Mouse (Mus musculus) WW6 (cell line): ENCODE measurements around the gene Stk10.

ENCODE experiments used
- DNase-seq: peaks from one replicate; pipeline ENCODE4 v3.0.0-alpha.2; 2013; ENCODE audit warnings: low read depth, low spot score

Gene Stk10

DNA sequence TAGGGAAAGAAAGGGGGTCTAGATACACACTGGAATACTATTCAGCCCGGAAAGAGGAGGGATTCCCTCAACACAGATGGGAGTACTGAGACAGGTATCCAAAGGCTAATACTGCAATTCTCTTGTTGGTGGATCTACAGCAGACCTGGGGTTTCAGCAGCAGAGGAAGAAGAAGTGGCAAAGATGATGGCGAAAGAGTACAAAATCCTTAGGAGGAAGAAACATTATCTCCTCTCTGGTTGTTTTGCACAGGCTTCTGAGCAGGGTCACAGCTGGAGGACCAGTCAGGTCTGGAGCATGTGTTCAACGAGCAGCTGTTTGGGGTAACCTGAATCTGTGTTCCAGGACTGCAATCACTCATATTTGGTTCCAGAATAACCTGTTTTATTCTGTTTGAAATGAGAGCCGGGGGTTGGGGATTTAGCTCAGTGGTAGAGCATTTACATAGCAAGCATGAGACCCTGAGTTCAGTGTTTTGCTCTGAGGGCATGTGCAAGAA, 96.7 kb downstream of the Stk10 start:
- DNase-seq: no peak

DNA sequence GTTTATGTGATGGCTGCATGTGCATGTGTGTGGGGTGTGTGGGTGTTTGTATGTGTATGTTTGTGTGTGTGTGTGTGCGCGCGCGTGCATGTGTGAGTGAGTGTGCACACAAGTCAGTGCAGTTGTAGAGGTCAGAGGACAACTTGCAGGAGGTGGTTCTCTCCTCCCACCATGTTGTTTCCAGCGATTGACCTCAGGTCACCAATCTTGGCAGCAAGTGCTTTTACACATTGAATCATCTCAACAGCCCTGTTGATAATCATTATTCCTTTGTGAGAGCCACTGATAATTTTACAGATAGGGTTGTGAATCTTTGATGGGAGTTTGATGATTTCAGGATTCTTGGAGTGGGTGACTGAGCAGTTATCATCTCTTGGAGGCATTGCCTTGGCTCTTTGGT, 99.6 kb downstream of the Stk10 start:
- no peak for DNase-seq

DNA sequence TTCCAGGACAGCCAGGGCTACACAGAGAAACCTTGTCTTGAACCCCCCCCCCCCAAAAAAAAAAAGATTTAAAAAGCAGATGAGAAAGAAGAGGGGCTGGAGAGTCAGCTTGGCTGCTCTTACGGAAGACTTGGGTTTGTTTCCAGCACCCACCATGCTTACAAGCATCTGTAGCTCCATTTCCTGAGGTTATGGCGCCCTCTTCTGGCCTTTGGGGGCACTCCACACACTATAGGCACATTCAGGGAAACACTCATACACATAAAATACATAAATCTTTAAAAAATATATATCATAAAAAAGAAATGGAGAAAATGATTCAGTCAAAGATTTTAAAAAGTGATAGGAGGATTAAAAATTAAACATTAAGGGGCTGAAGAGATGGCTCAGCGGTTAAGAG, 100.4 kb downstream of the Stk10 start:
- no peak for DNase-seq

DNA sequence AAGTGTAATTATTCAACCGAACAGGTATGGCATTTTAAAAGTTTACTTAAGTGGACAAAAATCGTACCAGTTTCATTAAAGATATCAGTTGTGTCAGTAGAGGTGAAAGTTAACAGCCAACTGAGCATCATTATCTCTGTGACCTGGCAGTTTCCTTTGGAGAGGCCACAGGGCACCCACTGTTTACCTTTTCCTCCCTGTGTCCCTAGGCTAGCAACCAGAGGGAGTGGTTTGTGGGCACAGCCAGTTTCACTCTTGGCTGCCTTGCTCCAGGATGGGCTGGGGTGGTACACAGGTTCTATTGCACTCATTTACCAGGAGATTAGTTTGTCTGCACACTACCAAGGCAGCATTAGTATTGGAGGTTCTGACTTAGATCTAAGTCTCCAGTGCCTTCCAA, 101.0 kb downstream of the Stk10 start:
- DNase-seq: no peak

DNA sequence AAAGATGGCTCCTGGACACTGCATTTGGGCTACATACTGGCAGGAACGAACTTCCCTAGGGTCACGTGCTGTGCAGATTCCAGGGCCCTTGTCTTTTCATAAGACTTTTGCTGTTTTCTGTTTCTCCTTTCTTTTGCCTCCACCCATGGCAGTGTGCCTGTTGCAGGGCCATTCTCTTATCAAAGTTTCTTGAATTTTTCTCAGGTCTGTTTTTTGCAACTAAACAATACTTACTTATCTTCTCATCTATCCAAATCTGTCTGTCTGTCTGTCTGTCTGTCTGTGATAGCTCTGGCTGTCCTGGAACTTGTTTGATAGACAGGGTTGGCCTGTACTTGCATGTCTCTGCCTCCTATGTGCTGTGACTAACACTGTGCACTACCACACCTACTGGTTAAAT, 101.7 kb downstream of the Stk10 start:
- no peak for DNase-seq

DNA sequence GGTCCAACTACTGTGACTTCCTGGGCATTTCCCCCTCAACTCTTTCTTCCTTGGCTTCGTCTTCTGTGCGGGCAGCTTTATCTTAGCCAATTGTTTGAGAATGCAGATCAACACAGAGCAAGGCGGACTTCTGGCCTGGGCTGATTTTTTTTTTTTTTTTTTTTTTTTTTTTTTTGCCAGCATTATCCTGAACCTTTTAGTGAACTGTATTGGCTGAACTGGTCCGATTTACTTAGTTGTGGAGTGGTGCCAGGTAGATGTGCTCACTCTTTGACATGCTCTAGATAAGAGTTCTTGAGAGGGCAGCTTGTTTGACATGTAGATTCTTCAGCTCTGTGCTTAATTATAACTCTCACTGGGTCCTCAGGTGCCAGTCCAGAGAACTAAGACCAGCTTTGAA, 103.2 kb downstream of the Stk10 start:
- DNase-seq: no peak

DNA sequence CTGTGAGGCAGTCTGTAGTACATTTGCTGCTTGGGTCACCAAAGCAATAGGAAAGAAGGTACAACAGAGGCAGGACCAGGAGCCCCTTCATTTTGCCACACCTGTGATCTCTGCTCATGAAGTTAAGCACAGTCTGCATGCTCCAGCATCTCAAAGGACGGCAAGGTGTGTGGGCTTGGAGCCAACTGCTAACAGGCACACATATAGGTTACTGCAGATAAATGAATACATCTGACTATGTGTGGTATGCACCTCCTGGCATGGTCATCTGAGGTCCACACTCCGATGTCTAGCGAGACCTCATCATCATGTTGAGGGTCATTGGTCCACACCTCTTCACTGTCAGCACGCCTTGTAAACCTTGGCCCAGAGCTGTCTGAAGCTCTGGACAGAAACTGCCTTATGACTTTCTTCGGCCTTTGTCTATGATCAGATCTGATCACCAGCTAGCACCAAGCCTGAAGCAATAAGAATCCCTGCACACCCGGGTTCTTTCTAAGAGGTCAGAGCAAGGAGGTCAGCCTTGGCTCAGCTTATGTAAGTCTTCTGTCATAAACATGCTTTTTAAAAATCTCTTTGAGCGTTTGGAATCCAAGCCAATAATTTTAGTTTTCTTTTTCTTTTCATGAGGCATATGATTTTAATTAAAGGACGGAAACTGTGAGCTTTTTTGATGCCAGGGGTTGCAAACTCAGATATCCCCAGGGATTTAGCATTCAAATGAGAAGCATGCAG, 105.6 kb downstream of the Stk10 start:
- no peak for DNase-seq

DNA sequence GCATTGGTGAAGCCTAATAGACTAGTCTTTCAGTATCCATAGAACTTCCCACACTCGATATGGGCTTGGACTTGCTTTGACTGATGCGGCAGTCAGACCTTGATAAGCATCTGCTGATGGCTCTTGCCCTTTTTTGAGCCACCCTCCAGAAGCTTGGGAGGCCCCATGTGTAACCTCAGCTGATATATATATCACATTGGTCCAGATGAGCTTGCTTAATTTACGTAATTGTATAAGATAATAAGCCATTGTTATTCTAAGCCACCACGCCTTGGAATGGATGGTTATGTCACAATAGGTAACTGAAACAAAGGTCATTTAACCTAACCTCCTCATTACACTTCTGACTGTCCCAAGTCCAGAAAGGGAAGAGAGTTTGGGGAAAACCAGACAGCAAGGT, 107.5 kb downstream of the Stk10 start:
- no peak for DNase-seq

DNA sequence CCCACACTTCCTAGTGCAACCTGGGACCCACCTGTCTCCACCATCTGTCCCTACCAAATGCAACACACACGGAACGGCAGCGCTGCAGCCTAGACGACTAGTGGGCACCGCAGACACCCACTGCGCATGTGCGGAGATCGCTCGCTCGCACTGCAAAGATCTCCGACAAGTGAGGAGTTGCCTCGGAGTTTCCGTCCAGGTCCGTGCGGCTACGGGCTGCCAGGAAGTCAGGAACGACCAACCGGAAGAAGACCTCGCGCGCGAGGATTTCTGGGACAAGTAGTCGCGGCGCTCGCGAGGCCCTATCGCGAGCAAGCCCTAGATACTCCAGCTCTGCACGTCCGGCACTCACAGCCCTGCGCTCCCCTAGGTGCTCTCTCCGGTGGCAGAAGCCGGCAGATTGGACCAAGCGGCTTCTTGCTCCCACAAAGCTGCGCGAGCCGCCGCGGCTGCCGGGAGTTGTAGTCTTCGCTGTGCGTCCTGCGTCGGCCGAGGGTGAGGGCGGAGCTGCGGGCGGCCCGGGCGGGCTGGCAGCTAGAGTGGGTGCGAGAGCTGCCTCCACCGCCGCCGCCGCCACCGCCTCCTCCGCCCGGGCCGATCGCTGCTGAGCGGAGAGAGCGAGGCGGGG, 109.3 kb downstream of the Stk10 start, which contains the start of gene Fbxw11:
Gene Fbxw11, plus strand, starts transcription at position 476 of the 628 bp plus-strand sequence.
- DNase-seq: peak; percentile 99

DNA sequence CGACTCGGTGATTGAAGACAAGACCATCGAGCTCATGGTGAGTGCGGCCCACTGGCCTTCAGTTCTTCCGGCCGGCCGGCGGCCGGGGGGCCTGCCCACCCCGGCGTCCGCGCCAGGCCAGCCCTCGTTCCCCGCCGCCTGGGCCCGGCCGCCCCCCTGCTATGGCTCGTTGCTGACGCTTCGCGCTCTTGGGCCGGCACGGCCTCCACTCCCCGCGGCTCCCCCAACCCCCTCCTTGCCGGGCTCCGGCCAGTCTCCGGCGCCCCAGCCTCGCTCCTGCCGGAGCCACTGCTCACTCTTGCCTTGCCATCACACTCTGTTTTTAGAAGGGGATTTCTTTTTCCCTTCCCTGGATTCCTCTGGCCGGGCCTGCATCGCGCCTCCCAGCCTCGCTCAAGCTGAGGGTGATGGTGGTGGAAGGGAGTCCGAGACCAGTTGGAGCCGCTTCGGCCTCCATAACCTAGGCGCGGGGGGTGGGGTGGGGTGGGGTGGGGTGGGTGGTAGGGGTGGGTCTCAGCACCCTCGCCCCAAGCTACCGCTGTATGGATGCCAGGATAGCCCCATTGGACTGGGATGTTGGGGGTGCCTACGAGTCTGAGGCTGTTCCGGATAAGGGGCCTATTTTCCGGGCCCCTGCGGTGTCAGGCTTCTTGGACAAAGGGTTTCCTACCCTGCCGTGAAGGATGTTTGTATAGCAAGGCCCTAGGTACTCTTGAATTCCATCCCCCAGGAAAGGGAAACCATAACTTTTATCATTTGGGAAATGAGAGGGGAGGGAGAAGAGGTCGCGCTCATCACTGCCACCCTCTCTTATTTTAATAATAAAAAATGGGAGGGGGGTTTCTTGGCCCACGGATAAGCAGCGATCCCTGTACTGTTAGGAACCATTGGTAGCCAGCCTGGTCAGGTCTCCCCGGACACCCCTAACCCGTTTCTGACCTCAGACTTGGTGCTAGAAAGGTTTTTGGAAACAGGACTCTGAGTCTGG, 110.1 kb downstream of the Stk10 start:
- no peak for DNase-seq

DNA sequence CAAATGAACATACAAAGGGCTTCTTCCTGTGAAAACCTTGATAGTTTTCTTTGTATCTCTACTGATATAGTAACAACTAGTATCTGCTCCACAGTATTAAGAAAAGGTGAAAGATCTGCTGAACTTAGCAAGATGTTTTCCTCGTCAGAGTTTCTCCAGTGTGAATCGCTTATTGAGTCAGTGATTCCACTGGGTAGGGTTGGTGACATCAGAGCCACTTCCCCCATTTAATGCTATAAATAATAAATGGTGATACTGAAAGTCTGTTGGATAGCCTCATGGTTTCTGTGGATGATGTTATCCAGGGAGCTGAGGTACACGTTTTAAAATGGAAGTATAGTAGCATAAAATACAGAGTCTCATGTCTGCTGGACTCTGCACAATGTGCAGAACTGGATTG, 110.9 kb downstream of the Stk10 start:
- DNase-seq: no peak

DNA sequence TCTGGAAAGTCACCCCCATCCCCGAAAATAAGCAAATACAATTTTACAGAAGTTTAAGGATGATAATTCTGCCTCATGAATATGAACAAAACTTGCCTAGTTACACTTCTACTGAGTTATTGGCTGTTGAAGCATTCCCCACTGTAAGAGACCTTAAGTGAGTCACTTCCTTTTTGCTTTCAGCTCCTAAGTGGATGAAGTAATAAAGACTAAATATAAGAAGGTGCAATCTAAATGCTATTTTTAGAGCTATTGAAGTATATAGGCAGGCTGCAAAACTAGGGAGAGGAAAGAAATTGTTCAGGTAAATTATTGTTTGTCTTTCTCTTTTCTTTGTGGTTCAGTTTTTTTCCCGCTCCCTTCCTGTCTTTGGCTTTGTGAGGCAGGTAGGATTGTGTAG, 114.2 kb downstream of the Stk10 start:
- DNase-seq: no peak

DNA sequence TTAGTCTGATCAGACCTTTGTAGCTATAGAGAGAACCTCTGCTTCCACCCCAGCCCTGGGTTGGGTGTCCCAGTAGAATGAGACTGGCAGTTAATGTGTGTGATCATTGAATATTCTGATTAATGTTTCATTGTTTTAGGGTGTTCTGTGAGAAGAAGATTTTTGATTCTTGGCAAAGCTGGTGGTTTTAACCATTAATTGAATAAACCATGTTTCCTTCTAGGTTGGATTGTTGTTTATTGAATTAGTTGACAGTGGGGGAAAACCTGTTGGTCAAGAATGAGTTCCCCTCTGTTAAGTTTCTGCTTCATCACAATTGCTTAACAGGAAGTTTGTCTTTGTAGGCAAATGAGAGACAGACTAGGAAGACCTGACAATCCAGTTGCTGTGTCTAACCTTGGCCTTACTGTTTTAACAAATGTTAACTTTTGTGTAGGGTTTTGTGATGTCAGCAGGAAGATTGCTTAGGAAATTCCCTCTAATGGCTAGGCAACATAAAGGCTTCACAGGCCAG, 117.2 kb downstream of the Stk10 start:
- DNase-seq: no peak

DNA sequence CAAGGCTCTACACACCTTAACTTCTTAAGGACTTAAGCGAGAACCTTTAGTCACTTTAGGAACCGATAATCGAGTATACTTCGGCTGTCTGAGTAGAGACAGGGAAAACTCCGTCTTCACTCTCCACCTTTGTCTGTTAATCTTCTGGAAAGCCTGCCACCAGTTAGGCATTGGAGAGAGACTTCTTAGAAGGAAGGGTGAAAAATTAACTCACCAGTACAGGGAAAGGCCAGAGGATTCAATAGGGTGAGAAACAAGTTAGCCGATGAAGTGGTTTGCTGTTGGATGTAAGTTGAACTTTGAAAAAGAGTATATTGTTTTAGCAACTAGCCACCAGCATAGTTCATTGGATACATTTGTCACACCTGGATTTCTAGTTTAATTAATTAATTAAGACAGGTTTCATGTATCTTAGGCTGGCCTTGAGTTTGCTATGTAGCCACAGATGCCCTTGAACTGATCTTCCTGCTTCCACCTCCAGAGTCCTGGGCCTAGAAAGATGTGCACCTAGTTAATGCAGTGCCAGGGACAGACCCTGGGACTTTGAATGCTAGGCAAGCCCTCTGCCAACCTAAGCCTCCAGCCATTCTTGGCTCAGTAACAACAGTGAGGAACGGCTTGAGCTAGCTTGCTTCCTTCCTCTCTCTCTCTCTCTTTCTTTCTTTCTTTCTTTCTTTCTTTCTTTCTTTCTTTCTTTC, 117.9 kb downstream of the Stk10 start:
- no peak for DNase-seq

DNA sequence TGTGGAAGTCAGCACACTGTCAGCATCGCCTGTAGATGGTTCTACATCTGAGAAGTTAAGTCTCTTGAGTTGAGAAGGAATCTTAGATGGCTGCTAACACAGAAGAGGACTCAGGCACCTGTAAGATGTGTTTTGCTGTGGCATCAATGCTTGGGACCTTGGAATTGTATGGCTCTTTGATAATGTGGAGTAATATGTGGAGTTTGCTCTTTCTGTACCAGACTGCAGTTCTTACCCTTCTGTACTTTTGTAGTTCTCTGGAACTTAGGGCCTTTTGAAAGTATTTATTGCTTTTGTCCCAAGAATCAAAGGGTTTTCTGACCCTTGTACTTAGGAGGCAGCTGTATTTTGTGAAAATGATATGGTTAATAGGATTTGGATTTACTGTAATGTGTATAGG, 118.6 kb downstream of the Stk10 start:
- DNase-seq: no peak

DNA sequence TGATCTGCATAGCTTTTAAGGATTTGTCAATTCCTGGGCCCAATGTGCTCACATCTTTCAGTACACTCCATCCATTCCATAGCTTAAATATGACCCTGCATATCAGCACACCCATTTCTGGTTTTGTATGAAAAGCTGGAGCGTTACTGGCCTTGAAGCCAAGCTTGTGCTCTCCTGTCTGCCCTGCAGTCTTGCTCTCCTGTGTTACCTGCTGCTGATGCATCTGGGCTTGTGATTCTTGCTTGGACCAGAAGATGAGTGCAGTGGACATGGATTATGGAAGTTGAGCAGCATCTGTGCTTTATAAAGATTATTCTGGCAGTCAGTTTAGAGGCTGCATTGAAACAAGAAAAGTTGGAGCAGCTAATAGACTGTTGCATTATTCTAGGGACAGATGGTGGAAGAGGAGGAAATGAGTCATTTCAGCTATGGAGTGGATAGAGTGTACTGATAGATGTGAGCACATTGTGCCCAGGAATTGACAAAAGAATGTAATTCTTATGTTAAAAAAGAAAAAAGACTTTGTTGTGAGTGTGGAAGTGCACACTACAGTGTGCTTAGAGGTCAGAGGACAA, 129.1 kb downstream of the Stk10 start:
- DNase-seq: no peak

DNA sequence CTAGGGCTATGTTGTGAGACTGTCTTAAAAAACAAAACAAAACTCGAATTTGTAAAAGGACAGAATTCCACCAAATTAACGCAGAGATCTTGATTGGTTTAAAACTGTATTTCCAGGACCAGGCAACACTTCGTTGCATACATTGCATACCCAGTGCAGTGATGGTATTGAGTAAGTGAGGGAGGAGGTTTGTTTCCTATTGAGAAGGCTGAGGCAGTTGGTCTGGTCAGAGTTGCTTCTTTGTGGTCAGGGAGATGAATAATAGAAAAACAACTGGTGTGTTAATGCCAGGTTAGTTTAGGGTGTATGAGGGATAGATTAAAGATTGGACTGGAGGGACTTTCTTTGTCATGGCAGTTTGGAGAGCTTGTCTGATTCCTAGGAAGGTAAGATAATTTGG, 132.5 kb downstream of the Stk10 start:
- no peak for DNase-seq

DNA sequence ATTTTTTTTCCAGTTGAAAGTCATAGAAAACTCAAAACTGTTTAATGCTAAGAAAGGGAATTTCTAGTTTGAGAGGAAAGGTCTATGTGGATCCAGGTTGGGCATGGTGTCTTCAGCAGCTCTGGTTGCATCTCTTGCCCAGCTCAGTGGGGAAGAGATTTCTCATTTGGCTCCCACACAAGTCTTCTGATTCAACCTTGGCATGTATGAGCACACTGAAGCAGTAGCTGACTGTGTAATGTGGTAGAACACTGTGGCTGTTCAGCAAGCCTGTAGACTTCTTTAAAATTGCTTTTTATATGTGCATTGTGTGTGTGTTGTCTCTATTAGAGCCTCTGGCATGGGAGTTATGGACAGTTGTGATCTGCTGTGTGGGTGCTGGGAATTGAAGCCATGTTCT, 133.9 kb downstream of the Stk10 start:
- no peak for DNase-seq

DNA sequence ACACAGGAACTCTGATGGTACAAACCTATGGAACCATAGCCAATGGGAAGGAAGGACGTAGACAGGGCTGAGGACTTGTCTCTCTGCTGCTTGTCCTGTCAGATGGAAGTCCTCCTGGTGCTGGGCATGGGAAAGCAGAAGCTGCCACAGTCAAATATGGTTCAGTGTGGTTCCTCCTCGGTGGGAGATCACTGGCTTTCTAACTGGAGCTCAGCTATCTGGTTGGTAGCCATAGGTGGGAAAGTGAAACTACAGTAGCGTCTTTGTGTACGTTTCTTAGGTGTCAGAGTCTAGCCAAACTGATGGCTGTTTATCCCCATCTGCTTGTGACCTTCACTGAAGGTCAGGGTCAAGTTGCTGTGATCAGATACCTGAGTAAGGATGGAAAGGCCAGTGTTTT, 138.4 kb downstream of the Stk10 start:
- DNase-seq: no peak
